Mouse (Mus musculus): ENCODE results near the gene Cdkn1a.

- TF ChIP-seq CTCF (IDR thresholded peaks at IDR 0.05; ENCODE audit: extremely low read depth, insufficient read length, insufficient replicate concordance, low read depth, low read length), result no peak
- TF ChIP-seq POLR2A (IDR thresholded peaks at IDR 0.05; ENCODE audit: low read depth, low read length), result peak; percentile 100
These were observed 2.6 kb downstream of the Cdkn1a start for GRCm38 (mm10) chr17:29093110-29093952.

Data from small intestine, adult 2 months (tissue).